Mouse (Mus musculus) myocyte (in vitro differentiated cells): ENCODE measurements around the gene Mknk1.

Experiments
- CEBPB ChIP-seq: IDR thresholded peaks from 2 replicates; pipeline ENCODE4 v1.6.1; 2011; ENCODE audit warnings: mild to moderate bottlenecking, moderate library complexity; ENCODE audit not compliant: poor library complexity, insufficient read depth, severe bottlenecking
- E2F4 ChIP-seq: IDR thresholded peaks from one replicate; pipeline ENCODE4 v1.6.1; 2011; ENCODE audit warnings: mild to moderate bottlenecking, control low read depth, moderate library complexity; ENCODE audit not compliant: insufficient read depth
- MAX ChIP-seq: IDR thresholded peaks from one replicate; pipeline ENCODE4 v1.6.1; 2011; ENCODE audit warnings: low read depth, mild to moderate bottlenecking, control low read depth
- MYOD1 ChIP-seq, 3 experiments: IDR thresholded peaks; one replicate each; pipeline ENCODE4 v1.6.1; 2011; ENCODE audit warnings: control low read depth in 2 of 3, low read depth in 2 of 3, mild to moderate bottlenecking in 2 of 3, moderate library complexity in 1 of 3; ENCODE audit not compliant: insufficient read length in 2 of 3, control insufficient read depth in 1 of 3
- MYOG ChIP-seq, 3 experiments: IDR thresholded peaks; one replicate each; pipeline ENCODE4 v1.6.1; 2011; ENCODE audit warnings: control low read depth in 2 of 3, low read depth in 2 of 3, mild to moderate bottlenecking in 2 of 3; ENCODE audit not compliant: insufficient read length in 2 of 3, control insufficient read depth in 1 of 3, insufficient read depth in 1 of 3
- POLR2A ChIP-seq: IDR thresholded peaks from one replicate; pipeline ENCODE4 v1.6.1; 2011; ENCODE audit warnings: low read depth, mild to moderate bottlenecking, control low read depth, moderate library complexity; ENCODE audit not compliant: insufficient read length
- POLR2AphosphoS2 ChIP-seq: IDR thresholded peaks from one replicate; pipeline ENCODE4 v1.6.1; 2011; ENCODE audit warnings: low read depth, control low read depth; ENCODE audit not compliant: insufficient read length
- REST ChIP-seq: IDR thresholded peaks from one replicate; pipeline ENCODE4 v1.6.1; 2011; ENCODE audit warnings: mild to moderate bottlenecking, control low read depth, moderate library complexity; ENCODE audit not compliant: insufficient read depth, insufficient read length
- TCF12 ChIP-seq: IDR thresholded peaks from one replicate; pipeline ENCODE4 v1.6.1; 2011; ENCODE audit warnings: mild to moderate bottlenecking, control low read depth; ENCODE audit not compliant: poor library complexity, insufficient read depth, severe bottlenecking
- USF1 ChIP-seq: IDR thresholded peaks from one replicate; pipeline ENCODE4 v1.6.1; 2011; ENCODE audit warnings: low read depth, mild to moderate bottlenecking, control low read depth, moderate library complexity

DNA sequence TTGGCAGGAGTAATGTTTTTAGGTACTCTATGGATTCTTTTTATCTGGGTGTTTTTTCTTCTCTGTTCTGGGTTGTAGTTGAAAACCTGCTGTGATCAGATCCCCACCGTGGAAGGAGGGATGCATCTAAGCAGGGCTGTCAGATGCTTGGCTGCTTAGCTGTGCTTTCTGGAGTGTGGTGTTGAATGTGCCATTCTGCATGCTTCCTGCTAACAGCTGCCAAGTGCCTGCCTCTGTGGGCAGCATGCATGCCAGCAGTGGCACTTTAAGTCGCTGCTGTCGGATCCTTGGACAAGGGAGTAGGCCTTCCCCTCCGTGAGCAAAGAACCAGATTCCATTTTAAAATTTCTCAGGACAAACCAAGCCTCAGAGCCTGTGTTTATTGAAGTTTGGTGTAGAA lies 16.6 kb downstream of the Mknk1 start:
- TF ChIP-seq POLR2AphosphoS2 (no peak), MAX (no peak), POLR2A (no peak), E2F4 (no peak), TCF12 (no peak), MYOG (IDR thresholded peaks at IDR 0.05; ENCODE audit: control insufficient read depth in 1 of 3, insufficient read depth in 1 of 3, insufficient read length in 2 of 3, low read depth in 2 of 3) (peak in 2 of 3 experiments; percentile 4 to 79), USF1 (no peak), MYOD1 (IDR thresholded peaks at IDR 0.05; ENCODE audit: control insufficient read depth in 1 of 3, insufficient read length in 2 of 3, low read depth in 2 of 3) (peak in 1 of 3 experiments; percentile 62), CEBPB (no peak), REST (no peak)
